Mouse (Mus musculus) right cerebral cortex, postnatal 10 days (tissue): ENCODE data around the gene Cfap57.

Experiments used
- DNase-seq, 2 experiments: peaks; one replicate each; pipeline ENCODE4 v3.0.0; 2021; ENCODE audit warnings: low spot score in 2 of 2

Gene Cfap57

DNA sequence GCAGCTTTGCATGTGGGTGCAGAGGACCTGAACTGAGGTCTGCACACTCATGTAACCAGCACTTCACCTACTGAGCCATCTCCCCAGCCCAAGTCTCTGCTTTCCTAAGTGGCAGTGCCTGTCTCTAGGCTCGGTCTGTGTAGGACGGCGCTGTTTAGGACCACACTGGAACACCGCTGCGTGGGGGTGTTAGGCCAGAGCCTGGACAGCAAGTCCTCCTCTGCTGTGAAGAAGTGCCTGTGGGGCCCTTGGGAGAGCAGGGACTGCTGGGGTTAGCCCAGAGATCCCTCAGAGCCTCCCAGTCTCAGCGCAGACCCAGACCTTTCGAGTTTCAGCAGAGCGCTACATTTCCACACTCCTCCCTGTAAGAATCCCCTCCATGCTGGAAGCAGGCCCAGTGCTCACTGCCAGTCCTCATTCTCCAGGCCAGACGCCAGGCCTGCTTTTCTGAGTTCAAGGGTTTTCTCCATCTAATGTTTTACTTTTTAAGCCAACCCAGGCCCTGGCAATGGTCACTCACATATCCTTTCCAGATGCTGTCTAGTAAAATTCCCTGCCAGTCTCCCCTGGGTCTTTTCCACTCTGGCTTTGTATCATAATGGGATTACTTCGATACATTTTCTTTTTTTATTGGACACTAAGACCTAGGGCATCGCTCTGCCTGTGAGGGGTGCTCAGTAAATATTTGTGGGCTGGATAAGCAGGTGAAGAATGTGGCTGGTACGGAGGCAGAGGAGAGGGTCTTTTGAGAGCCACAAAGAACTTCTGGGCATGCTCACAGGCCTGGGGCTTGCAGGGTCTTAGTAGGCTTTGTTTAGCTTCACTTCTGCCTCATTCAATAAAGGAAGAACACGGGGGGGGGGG is 56.3 kb downstream of the Cfap57 start:
- DNase-seq, result peak in 1 of 2 experiments; percentile 54

GRCm38 (mm10) chr4:118553039-118553649 is 67.4 kb downstream of the Cfap57 start:
- DNase-seq, result no peak

GRCm38 (mm10) chr4:118548130-118548480 is 72.5 kb downstream of the Cfap57 start:
- peak in 1 of 2 experiments; percentile 42 for DNase-seq

DNA sequence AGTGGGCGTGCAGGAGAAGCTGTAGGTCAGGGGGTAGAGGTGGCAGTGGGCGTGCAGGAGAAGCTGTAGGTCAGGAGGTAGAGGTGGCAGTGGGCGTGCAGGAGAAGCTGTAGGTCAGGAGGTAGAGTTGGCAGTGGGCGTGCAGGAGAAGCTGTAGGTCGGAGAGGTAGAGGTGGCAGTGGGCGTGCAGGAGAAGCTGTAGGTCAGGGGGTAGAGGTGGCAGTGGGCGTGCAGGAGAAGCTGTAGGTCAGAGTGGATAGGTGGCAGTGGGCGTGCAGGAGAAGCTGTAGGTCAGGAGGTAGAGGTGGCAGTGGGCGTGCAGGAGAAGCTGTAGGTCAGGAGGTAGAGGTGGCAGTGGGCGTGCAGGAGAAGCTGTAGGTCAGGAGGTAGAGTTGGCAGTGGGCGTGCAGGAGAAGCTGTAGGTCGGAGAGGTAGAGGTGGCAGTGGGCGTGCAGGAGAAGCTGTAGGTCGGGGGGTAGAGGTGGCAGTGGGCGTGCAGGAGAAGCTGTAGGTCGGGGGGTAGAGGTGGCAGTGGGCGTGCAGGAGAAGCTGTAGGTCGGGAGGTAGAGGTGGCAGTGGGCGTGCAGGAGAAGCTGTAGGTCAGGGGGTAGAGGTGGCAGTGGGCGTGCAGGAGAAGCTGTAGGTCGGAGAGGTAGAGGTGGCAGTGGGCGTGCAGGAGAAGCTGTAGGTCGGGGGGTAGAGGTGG is 73.0 kb downstream of the Cfap57 start:
- DNase-seq, result peak; percentile 72 to 74

DNA sequence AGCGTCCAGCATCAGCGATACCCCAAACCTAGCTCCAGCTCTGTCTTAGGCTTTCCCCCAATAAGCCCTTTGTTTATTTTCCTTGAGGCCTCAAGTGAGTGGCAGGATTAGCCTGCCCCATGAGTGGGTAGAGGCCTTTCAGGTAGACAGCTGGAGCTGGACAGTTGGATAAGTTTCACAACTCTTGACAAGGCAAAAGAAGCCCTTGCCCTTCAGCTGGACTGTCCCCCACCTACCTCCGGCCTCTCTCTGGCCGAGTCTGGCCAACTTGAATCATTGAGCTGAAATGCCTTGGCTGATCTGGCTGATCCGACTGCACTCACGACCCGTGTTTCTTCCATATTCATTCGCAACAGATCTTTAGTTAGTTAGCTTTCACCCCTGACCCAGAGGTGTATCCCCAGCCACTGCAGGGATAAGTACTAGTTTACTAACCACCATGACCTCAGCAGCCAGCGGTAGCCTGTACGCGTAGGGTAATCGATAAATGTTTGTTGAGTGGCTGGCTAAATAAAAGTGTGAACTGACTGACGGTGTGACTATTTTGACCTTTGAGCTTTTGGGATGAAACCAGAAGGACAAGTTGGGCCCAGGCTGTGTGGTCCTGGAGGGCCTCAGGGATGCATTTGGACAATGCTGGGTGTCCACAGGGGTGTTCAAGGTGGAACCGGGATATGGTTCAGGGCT is 76.0 kb downstream of the Cfap57 start:
- no peak for DNase-seq

DNA sequence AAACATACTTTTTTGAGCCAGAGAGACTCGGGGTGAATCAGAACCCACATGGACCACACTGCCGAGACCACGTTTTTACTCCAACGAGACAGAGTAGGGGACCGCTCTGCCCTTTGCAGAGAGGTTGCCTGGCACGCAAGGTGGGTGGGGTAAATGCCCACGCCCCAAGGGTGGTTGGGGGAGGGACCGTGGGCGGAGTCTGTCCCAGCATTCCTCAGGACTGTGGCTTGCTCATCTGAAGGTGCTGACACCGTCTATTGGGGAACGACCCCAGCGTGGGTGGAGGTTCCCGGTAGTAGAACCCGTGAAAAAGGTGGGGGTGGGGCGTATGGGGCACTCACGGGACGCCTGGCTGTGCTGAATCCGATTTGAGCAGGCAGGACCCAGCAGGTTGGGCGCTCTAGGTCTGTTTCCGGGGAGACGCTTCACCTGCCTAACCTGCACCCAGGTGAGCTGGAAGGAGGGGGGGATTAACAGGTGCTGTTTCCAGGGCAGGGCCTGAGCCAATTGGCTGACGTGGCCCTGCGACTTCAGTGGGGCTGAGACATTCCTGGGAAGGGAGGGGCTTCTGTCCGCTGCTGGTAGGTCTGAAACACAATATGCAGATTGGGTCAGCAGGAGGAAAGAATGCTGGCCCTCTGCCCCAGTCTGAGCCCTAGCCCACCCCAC is 76.9 kb downstream of the Cfap57 start, which contains the start of gene Tmem125:
Tmem125 (minus strand) TSS at position 453 of the 669 bp plus-strand sequence.
- DNase-seq, result no peak

GRCm38 (mm10) chr4:118543158-118543530 is 77.4 kb downstream of the Cfap57 start:
- no peak for DNase-seq

GRCm38 (mm10) chr4:118542510-118543157 is 77.9 kb downstream of the Cfap57 start:
- no peak for DNase-seq

DNA sequence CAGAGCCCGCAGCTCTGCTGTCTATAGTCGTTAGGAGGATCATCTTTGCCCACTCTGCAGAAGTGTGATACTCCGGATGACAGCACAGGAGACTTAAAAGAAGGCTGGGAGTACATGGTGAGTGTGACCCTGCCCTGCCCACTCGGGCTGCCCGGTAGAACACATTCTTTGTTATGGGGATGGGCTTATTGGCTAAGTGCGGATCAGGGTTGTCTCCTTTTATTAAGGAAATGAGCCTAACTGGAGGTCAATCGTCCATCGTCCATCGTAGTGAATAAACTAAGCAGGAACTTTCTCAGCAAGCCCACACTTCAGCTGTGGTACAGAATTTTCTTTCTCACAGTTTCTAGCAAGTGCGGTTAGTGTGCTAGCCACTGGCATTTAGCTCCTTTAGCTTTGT is 80.7 kb downstream of the Cfap57 start:
- no peak for DNase-seq

GRCm38 (mm10) chr4:118537801-118538200 is 82.8 kb downstream of the Cfap57 start:
- no peak for DNase-seq

DNA sequence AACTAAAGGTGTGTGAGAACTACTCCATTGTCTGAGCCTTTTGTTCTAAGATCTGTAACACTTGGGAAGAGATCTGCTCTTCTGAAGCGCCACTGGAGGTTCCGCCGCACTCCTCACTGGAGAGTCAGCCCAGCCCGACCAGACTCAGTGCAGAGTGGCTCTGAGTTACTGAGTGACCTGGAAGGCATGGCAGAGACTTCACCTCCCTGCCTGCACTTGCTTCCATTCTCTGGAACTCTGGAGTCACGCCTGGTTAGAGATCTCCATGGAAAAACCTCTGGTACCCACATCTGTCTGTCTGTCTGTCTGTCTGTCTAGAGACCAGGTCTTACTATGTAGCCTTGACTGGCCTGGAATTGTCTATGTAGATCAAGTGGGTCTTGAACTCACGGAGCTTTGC is 85.0 kb downstream of the Cfap57 start:
- no peak for DNase-seq

GRCm38 (mm10) chr4:118533605-118534004 is 87.0 kb downstream of the Cfap57 start:
- no peak for DNase-seq

DNA sequence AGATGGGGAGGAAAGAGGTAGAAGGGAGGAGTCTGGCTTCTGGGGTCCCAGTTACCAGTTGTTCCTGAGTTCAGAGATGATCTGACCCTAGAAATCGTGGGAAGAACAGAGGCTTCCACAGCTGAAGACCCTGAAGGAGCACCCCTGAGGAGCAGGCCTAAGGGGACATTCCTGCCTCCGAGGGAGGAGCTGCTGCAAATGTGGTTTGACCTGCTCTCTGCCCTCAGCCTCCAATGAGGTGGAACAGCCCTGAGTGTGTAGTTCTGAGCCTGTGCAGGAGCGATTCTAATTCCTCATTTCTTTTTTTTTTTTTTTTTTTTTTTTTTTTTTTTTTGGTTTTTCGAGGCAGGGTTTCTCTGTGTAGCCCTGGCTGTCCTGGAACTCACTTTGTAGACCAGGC is 87.4 kb downstream of the Cfap57 start:
- DNase-seq, result no peak

DNA sequence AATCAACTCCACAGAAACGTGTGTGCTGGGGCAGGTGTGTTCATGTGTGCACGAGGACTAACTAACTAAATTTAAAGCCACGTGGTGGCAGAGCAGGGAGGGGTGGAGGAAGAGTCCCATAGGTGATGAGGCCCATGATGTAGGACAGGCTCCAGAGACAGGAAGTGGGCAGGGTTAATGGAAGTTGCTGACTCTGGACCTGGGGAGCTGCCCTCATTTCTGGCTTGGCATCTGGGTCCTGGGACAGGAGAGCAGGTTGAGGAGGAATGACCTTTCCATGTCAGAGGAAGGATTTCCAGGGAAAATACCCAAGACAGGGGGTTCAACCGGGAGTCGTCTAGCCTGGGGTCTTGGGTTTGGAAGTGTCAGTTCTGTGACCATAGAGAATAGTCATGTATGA is 87.9 kb downstream of the Cfap57 start:
- no peak for DNase-seq

GRCm38 (mm10) chr4:118527720-118528119 is 92.9 kb downstream of the Cfap57 start:
- DNase-seq, result no peak

GRCm38 (mm10) chr4:118527335-118527681 is 93.3 kb downstream of the Cfap57 start:
- no peak for DNase-seq

DNA sequence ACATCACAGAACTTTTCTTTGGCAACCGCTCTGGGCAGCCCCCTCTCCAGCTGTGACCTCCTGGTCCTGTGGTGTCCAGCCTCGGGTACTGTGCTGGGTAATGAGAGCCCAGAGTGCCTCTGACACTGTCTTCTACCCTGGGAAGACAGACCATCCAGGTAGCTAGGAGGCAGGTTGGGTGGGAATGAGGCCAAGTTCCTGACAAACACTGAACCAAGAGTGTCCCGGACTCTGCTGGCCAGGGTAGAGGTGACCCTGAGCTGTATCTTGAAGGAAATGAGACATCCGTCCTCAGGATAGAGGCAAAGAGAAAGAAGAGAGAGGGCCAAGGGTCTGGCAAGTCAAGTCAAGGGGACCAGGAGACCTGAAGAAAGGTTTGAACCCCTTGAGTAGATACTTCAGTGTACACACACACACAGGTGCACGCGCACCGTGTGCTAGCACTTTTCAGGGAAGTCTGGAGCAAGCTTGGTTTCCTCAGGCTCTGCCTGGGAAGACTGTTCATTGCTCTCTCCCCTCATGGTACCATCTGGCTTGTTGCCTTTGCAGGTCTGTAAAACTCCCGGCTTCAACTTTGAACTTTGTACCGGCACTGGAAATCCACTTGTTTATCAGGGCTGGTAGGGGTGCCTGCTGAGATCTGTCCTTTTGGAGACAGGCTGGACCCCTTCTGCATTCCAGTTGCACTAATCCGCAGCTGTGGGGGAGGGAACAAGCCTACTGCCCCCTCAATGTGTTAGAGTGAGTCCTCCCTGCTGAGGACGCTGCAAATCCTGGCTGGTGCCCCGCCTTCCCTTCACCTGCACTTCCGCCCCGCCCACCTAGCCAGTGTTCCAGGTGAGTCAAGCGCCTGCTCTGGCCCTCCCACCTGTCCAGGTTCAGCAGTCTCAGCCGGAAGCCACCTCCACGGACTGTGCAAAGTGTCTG is 93.9 kb downstream of the Cfap57 start, which contains the start of gene 2610528J11Rik:
2610528J11Rik (plus strand) TSS at position 592 of the 927 bp plus-strand sequence.
- no peak for DNase-seq

DNA sequence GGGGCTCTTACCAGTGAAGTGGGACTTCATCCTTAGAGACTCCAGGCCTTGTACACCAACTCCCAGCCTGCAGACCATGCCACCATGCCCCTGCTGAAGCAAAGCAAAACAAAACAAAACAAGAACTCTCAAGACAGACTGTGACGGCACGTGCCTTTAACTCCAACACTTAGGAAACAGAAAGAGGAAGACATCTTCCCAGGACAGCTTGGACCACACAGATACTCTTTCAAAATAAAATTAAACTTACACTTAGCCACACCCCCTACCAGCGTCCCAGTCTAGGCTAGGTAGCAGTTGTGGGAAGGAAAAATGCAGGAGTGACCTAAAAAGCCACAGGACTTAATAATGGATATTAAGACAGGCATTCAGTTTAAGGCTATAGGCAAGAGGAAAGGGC is 94.8 kb downstream of the Cfap57 start:
- no peak for DNase-seq

GRCm38 (mm10) chr4:118523976-118524375 is 96.6 kb downstream of the Cfap57 start:
- DNase-seq, result peak; percentile 49

GRCm38 (mm10) chr4:118522248-118522647 is 98.3 kb downstream of the Cfap57 start:
- DNase-seq, result no peak
